Mouse (Mus musculus) ZHBTc4 (cell line): ENCODE data around the gene Irak2.
"Not testable (repeated sequence)": the region's sequence is repeated elsewhere in the genome, so short reads cannot be mapped to it uniquely, and the experiment has no call there.

ENCODE experiments used
- DNase-seq: peaks from one replicate; pipeline ENCODE4 v3.0.0-alpha.2; 2011; ENCODE audit warnings: low read depth, low spot score

The Irak2 gene

DNA sequence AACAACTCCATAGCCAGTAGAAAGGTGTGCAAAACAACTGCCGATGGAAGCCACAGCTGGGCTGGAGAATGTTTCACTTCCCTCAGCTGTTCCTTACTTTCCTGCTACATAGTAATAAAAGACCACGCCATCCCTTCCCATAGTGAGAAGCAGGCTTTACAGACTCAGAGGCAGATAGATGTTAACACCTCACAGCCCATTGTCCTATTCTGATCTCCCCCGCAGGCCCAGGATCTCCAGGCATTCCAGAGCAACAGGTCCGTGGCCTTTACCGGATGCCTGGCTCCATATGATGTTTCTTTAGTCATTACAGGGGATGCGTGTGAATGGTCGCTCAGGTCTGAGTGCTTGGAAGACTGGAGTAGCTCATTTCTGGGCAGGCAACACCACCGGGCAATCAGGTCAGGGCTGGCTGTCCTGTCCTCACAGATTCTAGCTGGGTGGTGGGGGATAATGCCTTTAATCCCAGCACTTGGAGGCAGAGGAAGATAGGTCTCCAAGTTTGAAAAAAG is 29.4 kb downstream of the Irak2 start:
- peak; percentile 65 for DNase-seq

DNA sequence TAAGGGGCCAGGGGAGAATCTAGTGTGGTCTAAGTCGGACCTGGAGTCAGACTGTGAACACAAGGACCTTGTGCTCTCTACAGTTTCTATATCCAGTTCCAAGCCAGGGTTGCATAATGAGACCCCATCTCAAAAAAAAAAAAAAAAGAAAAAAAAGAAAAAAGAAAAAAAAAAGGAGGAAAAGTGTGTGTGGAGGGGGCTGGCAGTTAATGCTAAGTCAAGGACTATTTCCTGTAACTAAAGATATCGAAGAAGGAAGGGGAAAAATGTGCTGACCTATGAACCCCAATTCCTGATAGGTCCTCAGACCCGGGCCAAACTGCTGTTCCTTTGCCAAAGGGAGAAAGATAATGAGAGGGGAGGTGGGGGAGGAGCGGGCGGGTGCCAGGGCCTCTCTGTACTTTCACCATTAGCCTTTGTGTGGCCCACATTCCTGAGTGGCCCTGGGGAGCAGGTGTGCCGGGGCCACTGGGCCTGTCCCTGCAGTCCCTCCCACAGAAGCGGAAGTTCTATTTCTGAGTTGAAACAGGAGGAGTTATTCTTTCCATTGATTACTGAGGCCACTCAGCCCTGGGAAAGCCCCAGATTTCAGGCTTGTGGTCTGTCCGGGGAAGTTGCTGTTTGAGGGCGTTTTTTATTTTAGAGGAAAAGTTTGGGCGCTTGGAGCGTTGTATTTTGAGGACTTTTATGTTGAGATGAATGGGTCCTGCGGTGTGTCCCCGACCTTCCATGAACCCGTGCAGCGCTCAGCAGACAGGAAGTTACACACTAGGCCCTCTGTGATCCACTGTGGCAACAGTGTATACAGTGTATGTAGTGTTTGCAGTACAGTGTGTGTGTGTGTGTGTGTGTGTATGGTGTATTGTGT is 30.3 kb downstream of the Irak2 start:
- DNase-seq, result peak; percentile 56

GRCm38 (mm10) chr6:113669821-113670220 is 31.6 kb downstream of the Irak2 start:
- no peak for DNase-seq

DNA sequence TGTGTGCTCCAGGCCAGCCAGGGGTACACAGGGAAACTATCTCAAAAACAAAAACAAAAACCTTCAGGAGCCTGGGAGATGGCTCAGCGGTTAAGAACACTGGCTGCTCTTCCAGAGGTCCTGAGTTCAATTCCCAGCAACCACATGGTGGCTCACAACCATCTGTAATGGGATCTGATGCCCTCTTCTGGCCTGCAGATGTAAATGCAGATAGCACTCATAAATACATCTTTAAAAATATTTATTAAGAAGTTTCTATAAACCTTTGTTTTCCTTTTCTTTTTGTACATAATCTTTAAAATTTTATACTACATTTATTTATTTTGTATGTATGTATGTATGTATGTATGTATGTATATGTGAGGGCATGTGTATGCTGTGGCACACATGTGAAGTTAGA is 33.8 kb downstream of the Irak2 start:
- not testable (repeated sequence) for DNase-seq

- DNase-seq, result no peak
Measured at GRCm38 (mm10) chr6:113672989-113673388, 34.7 kb downstream of the Irak2 start.

DNA sequence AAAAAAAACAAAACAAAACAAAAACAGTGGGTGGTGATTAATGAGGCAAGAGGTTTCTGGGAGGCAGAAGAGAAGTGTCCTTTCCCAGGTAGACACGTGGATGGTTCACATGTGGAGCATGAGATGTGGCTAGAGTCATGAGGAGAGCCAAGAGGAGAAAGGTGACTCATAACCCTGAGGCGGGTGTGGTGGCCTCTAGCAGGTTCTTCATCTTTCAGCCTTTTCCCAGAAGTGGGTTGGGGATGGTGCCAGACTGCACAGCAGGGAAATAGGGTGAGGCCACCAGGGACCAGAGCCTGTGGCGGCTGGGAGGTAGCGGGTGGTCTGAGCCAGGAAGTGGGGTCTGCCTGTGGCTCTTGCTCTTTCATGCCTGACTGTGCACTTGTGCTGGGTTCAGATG is 37.0 kb downstream of the Irak2 start:
- peak; percentile 52 for DNase-seq

DNA sequence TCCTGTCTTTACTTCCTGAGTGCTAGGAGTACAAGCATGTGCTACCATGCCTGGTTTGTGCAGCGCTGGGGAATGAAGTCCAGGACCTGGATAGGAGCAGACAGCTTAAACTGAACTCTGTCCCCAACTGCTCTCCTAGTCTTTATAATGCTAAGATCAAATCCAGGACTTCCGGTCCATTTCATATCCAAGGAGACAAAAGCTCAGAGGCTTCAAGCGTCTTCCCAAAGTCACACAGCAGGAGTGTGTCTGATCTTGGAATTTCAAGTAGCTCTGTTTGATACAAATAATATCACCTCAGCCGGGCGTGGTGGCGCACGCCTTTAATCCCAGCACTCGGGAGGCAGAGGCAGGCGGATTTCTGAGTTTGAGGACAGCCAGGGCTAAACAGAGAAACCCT is 37.7 kb downstream of the Irak2 start:
- peak; percentile 66 for DNase-seq

DNA sequence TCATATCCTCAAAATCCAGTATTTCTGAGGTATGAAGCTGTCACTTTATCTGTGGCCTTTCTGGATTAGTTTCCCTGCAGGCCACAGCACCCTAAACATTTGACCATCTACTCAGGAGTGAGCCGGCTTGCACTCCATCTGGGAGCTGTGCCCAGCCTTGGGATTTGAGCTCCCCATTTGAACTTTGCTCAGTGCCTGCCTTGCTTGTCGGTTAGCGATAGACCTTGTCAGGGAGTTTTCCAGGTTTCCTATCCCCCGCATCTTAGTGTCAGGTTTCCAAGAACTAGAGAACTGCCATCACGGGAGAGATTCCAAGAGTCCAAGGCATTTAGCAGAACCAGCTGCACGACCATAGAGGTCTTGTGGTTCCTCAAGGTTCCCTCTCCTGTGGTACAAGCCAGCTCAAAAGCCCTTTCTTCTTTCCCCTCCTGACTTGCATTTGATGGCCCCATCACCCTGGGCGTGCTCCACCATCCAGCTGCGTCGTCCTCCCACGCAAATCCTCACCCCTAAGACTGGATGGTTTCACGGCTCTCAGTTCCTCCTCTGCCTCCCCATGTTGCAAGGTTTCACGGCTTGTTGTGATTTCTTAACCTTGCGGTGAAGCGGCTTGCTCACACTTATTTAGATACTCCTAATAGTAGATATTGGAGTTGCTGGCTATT is 38.9 kb downstream of the Irak2 start:
- DNase-seq, result no peak

GRCm38 (mm10) chr6:113678246-113679012 is 40.2 kb downstream of the Irak2 start:
- no peak for DNase-seq

- no peak for DNase-seq
Measured at GRCm38 (mm10) chr6:113679993-113680566, 41.8 kb downstream of the Irak2 start.

GRCm38 (mm10) chr6:113681271-113681670 is 43.0 kb downstream of the Irak2 start:
- peak; percentile 93 for DNase-seq

GRCm38 (mm10) chr6:113683081-113683825 is 45.0 kb downstream of the Irak2 start:
- peak; percentile 87 for DNase-seq

DNA sequence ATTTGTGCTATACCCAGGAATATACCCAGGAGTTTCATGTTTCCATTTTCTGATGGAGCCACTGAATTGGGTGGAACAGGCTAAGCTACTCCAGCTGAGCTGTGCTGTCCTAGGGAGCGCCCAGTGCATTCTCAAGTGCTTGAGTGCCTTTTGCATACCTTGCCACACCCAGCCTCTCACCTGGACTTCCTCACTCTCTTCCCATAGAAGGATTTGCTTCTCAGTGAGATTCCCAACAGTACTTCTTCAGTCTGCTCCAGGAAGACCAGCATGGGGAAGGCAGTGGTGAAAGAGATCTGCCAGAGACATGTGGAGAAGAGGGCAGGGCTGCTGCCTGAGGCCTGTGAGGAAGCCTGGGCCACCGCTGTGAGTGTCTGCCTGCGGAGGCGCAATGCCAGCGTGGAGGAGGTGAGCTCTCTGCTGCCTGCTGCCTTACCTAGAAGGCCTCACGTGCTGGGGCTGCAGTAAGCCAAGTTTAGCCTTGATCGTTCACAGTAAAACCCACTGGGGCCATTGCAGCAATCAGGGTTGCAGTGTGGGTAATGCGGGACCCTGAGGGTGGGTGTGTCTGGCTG is 48.4 kb downstream of the Irak2 start:
- DNase-seq, result peak; percentile 83

DNA sequence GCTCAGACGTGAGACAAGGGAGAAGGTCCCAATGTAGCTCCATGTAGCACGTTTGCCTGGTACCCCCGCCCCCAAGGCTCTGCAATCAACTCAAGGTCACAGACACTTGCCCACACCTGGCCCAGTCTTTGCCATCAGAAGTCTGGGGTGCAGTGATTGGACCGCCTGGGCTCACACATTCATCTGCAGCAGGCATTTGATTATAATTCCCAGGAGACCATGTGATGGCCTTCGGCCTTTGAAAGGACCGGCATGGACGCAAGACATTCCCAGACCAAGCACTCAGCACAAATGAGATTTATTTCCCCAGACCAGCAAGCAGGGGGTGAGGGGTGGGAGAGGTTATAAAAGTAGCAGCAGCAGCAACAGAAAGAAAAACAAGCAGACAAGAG is 51.7 kb downstream of the Irak2 start:
- peak; percentile 53 for DNase-seq

GRCm38 (mm10) chr6:113690400-113691083 is 52.3 kb downstream of the Irak2 start:
- peak; percentile 82 for DNase-seq

- no peak for DNase-seq
Measured at GRCm38 (mm10) chr6:113691084-113691462, 52.8 kb downstream of the Irak2 start.

GRCm38 (mm10) chr6:113692661-113693133 is 54.4 kb downstream of the Irak2 start:
- no peak for DNase-seq

- no peak for DNase-seq
Measured at GRCm38 (mm10) chr6:113693377-113693776, 55.1 kb downstream of the Irak2 start.

DNA sequence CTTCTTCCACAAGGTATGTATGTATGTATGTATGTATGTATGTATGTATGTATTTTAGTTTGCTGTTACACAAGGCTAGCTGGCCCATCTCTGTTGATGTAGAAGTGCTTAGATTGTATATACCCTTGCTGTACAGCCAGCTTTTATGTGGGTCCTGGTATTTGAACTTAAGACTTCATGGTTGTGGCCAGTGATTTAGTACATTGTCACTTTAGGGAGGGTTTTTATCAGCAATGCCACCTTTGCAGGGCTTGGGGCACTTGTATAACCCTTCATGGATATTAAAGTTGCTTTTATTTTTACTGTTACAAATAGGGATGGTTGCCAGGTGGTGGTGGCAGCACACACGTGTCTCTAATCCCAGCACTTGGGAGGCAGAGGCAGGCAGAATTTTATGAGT is 56.9 kb downstream of the Irak2 start:
- DNase-seq, result no peak
